Mouse (Mus musculus): ENCODE data around the gene Cox6a1.

Gene Cox6a1

DNA sequence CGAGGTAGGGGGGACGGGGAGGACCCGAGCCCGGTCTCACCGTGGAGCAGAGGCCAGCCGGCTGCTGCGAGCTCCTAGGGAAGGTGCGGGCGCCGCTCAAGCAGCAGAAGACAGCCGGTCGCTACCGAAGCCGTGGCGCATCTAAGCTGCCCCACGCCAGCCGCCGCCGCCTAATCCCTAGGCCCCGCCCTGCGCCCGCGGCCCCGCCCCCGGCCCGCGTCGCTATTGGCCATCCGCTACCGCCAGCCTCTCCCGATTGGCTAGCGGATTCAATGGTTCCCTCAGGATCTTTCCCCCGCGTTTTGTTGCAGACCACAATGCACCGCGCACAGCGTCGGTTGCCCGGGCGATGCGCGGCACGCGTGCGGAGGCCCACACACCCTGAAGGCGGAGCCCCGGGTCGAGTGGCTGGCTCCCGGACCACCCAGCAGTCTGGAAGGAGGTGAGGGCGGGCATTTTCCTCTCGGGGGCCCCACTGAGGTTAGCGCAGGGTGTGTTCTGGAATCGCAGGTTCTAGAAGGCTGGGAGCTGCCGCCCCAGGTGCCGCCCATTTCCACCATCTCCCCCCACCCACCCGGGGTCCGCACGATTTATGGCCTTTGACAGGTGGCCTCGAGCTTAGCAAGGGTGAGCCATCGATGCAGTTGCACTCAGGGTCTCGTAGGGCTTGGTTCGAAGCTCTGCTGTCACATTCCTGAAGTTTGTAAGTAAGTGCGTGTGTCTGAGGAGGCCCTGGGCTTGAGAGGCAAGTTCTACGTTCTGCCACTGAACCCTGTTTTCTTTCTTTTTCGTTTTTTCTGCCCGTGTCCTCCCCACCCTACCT, 47.8 kb downstream of the Cox6a1 start, which contains the start of gene Dynll1:
Dynll1 (minus strand) TSS at position 208 of the 823 bp plus-strand sequence.
- DNase-seq (ENCODE audit: low spot score in 2 of 2) = peak; percentile 97 to 100

DNA sequence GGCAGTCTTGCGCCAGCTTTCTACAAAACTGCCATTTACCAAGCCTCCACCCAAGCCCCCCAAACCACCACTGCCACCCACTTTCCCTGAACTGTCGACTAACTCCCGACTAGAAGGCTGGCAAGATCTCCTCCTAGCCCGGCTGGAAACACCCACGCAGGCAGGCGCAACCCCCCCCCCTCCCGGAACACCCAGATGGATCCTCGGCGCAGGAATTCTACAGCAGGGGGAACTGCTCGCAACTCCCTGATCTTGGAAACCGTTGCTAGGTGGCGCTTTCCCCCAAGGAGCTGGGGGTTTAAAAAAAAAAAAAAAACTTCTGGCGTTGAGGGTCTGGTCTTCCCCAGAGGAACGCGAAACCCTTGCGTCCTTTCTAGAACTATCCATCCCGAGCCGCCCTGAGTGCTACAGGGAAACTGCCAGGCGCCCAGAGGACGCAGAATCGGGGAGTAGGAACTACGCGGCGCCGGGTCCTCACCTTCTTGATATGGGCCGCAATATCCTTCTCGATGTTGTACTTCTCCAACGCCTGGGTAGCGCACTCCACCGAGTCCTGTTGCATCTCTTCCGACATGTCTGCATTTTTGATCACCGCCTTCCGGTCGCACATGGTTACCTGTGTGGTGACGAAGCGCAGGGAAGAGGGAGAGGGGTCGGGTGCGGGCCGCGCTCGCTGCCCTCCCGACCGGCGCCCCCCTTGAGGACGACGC, 48.6 kb downstream of the Cox6a1 start:
- peak in 1 of 2 experiments; percentile 58 for DNase-seq (ENCODE audit: low spot score in 2 of 2)

DNA sequence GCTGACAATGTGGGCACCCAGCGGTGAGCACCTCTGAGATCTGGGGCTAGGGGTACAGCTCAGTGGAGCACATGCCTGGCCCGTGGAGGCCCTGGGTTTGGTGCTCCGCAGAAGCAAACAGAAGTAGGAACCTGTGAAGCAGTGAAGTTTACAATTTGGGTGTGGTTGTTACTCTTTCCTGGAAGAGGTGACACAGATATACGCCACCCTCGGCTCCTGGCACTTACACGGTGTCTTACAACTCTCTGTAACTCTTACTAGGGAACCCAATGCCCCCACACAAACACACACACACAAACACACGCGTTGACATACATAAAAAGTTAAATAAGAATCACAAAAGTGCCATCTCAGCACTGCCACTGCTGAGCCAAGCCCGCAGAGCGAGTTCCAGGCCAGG, 52.4 kb downstream of the Cox6a1 start:
- DNase-seq (ENCODE audit: low spot score in 2 of 2) = no peak
